Mouse (Mus musculus) kidney, adult 8-10 months (tissue): Measurements from ENCODE around the gene Rhox3f.
"Not testable (repeated sequence)": the region's sequence is repeated elsewhere in the genome, so short reads cannot be mapped to it uniquely, and the experiment has no call there.

Experiments
- DNase-seq, 2 experiments: peaks; one replicate each; pipeline ENCODE4 v3.0.0; 2022

The Rhox3f gene

GRCm38 (mm10) chrX:37580692-37581091, at the start of gene Rhox3f:
TSS of gene Rhox3f (plus strand) at chrX:37580992.
- not testable (repeated sequence) for DNase-seq

- not testable (repeated sequence) for DNase-seq
Observed at GRCm38 (mm10) chrX:37541719-37542118, 39.1 kb upstream of the Rhox3f start, which contains the start of gene Rhox3e. TSS of gene Rhox3e (plus strand) at chrX:37542019.

GRCm38 (mm10) chrX:37557112-37557511, 23.7 kb upstream of the Rhox3f start, which contains the start of gene Rhox4e:
TSS of gene Rhox4e (plus strand) at chrX:37557412.
- DNase-seq = not testable (repeated sequence)

- DNase-seq = not testable (repeated sequence)
Observed at GRCm38 (mm10) chrX:37571105-37571504, 9.7 kb upstream of the Rhox3f start, which contains the start of gene Rhox2f. TSS of gene Rhox2f (plus strand) at chrX:37571405.

GRCm38 (mm10) chrX:37572638-37573037, 8.2 kb upstream of the Rhox3f start:
- DNase-seq = not testable (repeated sequence)

- DNase-seq = not testable (repeated sequence)
Observed at GRCm38 (mm10) chrX:37607604-37608003, 26.8 kb downstream of the Rhox3f start, which contains the start of gene Rhox4f. TSS of gene Rhox4f (minus strand) at chrX:37607704.

GRCm38 (mm10) chrX:37628512-37628911, 47.7 kb downstream of the Rhox3f start, which contains the start of gene Rhox3g:
TSS of gene Rhox3g (minus strand) at chrX:37628612.
- DNase-seq = not testable (repeated sequence)
